Comparison of ENCODE assay signal across 8 mouse cellular contexts in the genomic region with DNA sequence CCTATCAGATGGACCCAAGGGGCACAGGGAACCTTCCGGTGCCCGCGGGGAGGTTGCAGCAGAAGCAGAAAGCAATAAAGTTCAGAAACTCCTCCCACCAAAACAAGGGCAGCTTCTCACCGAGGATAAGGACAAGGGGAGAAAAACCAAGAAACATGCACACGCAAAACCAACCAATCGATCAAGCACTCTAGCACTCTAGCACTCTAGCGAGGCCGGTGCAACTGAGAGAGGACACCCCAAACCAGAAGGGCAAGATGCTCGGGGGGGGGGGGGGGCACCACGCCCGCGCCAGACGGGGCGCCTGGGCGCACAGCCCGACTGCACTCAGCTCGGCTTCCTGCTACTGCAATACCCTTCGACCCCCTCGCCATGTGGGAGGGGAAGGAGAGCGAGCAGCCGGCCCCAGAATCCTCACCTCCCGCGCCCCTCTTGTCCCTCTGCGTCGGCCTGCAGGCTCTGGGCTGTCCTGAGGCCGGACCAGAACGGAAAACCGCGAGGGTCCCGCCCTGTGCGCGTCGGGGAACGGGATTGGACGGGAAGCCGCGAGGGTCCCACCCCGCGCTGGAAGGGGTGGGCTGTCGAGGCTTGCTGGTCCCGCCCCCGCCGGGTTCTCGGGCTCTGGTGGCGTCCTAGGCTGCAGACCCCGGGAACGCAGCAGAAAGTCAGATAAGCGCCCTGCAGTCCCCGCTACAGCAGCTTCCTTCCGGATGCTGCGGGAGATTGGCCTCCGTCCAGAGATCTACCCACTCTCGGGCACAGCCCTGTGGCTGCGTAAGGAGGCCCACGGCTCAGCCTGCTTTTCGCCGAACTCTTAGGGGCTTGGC. TPM values are rescaled to one million over a fixed set of nuclear protein-coding genes. Genes with fewer than 3 reads are reported as not detected.
DNase-seq lines count a peak whose midpoint lies in the region; ATAC-seq lines count a peak whose summit lies in the region.

A gene (minus strand): TSS at position 639 of the 827 bp plus-strand sequence.

- DNase-seq in Muller cell, postnatal 12 days (ENCODE audit: inconsistent ontology term): peak; percentile 98
- DNase-seq in cerebellum, adult 9-11 months: peak; percentile 92
- peak; percentile 87 to 92 for DNase-seq in frontal cortex, postnatal 10 days (ENCODE audit: low spot score in 2 of 2)
- peak; percentile 91 to 94 for DNase-seq in layer of hippocampus, postnatal 14 days (ENCODE audit: low spot score in 2 of 2)
- peak; percentile 94 for DNase-seq in lung, postnatal 14 days
- peak; percentile 40 for DNase-seq in retina, adult 2 months (ENCODE audit: low read depth, low spot score)
- DNase-seq in thymus, postnatal 36 days: peak; percentile 94 to 95

- WGBS in hindbrain, embryonic 12.5 days: under 1% methylated on average over 48 of the region's 57 CpGs

- ATAC-seq in hindbrain, embryonic 12.5 days (ENCODE audit: low FRiP score): peak; percentile 100

- H3K4me1 ChIP-seq in hindbrain, embryonic 12.5 days: peaks cover 13% of the 10 kb centered on the region

- peak within 1 kb of the TSS; percentile 90 for H3K27ac ChIP-seq in hindbrain, embryonic 12.5 days

- peak within 1 kb of the TSS; percentile 78 for H3K9ac ChIP-seq in hindbrain, embryonic 12.5 days

- 0 out of 2 replicates have a peak, but pooled peaks cover 6% of the 10 kb centered on the region for H3K36me3 ChIP-seq in hindbrain, embryonic 12.5 days

- H3K9me3 ChIP-seq in hindbrain, embryonic 12.5 days (replicated peaks): no peaks in the 10 kb centered on the region

- no peaks in the 10 kb centered on the region for H3K27me3 ChIP-seq in hindbrain, embryonic 12.5 days

- H3K4me2 ChIP-seq in hindbrain, embryonic 12.5 days (replicated peaks): peak within 1 kb of the TSS; percentile 66

- peak within 1 kb of the TSS; percentile 75 for H3K4me3 ChIP-seq in hindbrain, embryonic 12.5 days

RNA-seq across cellular contexts. Expression of the gene that starts here (rescaled TPM):
- polyA plus RNA-seq in hindbrain, embryonic 12.5 days (2016; fragmentation: Nextera tagmentation; extraction: Ambion mirVana): 31.4 and 34.2 TPM in 2 replicates
- total RNA-seq in layer of hippocampus, postnatal 14 days (2021): 10 to 100 TPM; 25.0 to 29.1 TPM

Comparison
In these comparisons a context has a peak if more than half of its experiments do, and no peak if none do; other contexts are left out.
1. Peak in every context shown above with its lines: DNase-seq, ATAC-seq, H3K4me3 ChIP-seq and H3K27ac ChIP-seq.
2. DNase-seq: peak in every context shown above with its lines; median percentile 98 in Muller cell, postnatal 12 days; 94 in thymus, postnatal 36 days; 94 in lung, postnatal 14 days; 92 in layer of hippocampus, postnatal 14 days; 92 in cerebellum, adult 9-11 months; 90 in frontal cortex, postnatal 10 days; 40 in retina, adult 2 months.